Mouse (Mus musculus): ENCODE data around the gene Gm5485. TPM values are rescaled to one million over a fixed set of nuclear protein-coding genes. Genes with fewer than 3 reads are reported as not detected.
A peak's percentile ranks its signal among the peaks of the same experiment; 100 is the strongest.

Gm5485 gene
- total RNA-seq (2021) (not detected), polyA plus RNA-seq (2012; rRNA removed) (not detected in 2 replicates)
- long read RNA-seq: 0 reads

DNA sequence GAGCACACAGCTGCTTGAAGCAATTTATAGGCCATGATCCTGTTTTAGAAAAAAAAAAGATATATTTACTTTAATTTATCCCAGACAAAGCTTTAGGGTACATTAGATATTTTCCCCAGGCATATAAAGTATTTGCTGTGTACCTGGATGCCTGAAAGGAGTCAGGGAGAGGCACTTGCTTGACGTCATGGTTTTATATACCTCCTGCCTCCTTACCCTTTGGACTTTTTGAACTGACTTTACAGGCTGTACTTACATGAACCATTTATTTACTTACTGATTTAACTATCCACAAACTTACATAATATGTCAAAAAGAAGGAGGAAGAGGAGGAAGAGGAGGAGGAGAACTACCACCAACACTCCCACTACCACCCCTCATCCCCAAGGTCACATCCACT, at the start of gene Gm5485:
Gene Gm5485 (minus strand): TSS at position 171 of the 400 bp plus-strand sequence.
- DNase-seq: no peak

DNA sequence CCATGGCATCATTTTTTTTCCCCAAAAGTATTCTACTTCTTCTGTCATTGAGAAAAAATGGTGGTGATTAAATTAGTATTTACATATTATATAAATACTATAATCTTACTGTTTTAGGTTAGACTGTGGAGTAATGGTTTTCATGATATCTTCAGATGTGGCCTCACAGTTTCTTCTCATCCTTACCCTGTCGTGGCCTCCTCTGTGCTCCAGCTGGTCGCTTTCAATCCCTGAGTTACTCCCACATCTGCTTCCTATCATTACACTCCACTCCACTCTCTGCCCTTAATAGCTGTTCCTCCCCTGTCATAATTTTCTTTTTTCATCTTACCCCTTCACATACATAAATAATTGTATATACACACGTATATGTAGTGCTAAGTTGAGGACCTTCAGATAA, 41.0 kb upstream of the Gm5485 start:
- no peak for DNase-seq

GRCm38 (mm10) chr16:48446161-48446925, 34.1 kb upstream of the Gm5485 start:
- DNase-seq: no peak

DNA sequence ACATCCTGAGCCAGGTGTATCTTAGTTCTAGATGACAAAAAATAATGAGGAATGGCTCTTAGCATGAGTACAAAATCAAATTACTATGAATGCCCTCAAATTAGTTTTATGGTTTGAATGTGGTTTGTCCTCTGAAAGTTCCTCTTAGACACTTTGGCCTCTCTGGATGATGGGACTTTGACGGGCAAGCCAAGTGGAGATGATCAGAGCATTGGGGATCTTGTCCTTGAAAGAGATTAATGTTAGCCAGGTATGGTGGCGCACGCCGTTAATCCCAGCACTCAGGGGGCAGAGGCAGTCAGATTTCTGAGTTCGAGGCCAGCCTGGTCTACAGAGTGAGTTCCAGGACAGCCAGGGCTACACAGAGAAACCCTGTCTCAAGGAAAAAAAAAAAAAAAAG, 32.4 kb upstream of the Gm5485 start:
- no peak for DNase-seq

GRCm38 (mm10) chr16:48437476-48437875, 25.3 kb upstream of the Gm5485 start:
- DNase-seq: no peak

- DNase-seq: no peak
Observed at GRCm38 (mm10) chr16:48435454-48435853, 23.2 kb upstream of the Gm5485 start.

- no peak for DNase-seq
Observed at GRCm38 (mm10) chr16:48431027-48431426, 18.8 kb upstream of the Gm5485 start, which contains the start of gene Morc1. TSS of gene Morc1 (plus strand) at chr16:48431237.

GRCm38 (mm10) chr16:48429427-48429826, 17.2 kb upstream of the Gm5485 start:
- DNase-seq: no peak

DNA sequence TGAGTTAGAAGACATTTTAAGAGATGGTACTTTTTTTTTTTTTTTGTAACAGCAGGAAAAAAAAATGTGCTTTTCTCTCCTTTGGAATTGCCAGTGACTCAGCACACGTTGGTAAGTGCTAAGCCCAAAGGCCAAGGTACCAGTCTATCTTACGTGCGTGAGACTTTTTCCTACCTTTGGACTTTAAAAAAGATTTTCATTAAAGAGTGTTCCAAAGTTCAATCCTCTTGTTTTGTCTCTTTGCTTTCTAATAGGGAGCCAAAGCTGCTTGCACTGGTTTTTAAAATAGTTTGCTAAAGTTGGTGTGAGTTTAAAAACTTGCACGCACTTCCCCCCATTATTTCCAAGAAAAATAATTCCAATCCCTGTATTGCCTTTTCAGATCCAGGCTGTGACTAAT, 11.9 kb upstream of the Gm5485 start:
- peak; percentile 15 for DNase-seq

DNA sequence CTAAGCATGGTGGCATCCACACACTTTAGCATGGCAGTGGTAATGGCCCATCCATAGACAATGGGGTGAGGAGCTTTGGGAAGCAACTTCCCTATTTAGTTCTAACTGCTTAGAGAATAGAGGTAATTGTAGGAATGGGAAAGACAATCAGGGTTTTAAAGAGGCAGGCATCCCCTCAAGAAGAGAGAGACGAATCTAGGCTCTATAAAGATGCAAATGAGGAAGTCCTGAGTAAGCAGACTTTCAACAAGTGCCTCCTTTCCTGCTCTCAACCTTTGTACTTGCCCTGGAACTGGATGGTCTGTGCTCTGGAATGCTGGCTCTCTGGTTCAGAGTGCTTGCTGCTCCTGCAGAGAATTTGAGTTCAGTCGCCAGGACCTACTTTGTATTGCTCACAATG, 10.3 kb upstream of the Gm5485 start:
- DNase-seq: no peak

GRCm38 (mm10) chr16:48419035-48419434, 6.8 kb upstream of the Gm5485 start:
- DNase-seq: no peak

DNA sequence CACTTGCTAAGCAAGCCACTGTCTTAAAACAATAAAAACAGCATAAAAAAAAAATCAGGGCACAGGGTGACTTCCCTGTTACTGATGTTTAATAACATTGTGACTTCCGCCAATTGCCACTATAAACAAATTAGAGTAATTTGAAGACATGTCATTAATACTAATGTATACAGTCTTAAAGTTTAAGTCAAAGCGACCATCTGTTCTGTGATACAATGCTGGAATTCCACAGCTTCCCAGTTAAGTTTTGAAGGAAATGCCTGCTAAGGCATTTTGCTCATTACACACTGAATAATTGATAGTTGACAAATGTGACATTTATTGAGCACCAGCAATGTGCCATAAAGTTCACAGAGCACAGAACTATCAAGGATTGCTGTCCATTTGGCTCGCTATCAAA, 6.3 kb upstream of the Gm5485 start:
- DNase-seq: no peak

DNA sequence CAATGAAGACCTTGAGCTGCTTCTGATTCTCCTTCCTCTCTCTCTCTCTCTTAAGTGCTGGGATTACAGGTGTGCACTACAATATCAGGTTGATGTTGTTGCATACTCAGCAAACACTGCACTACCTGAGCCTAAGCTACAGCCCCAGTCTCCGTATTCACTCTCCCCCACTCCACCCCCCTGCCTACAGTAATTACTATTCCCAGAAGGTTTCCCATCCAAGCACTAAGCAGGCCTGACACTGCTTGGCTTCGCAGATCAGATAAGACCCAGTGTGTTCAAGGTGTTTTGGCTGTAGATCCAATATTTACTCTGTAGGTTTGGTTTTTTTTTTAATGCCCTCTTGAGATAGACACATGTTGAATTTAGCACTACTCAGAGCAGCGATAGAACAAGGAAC, 2.1 kb downstream of the Gm5485 start:
- DNase-seq: no peak

DNA sequence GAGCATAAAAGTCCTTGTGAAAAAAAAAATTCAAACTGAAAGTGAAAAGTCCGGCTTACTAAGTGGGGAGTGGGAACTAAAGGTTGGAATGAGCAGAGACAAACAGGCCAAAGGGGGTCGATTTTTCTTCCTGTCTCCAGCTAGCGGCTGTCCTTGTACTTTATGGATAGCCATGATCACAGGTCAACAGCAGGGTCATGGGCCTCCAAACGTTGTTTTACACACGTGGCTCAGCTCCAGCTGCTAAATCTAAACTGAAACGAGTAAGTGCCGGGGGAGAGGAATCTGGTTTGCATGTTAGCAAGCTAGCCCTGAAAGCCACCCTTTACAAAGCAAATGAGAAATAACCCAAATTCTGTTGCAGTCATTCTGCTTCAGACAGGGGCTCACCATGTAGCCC, 2.6 kb downstream of the Gm5485 start:
- DNase-seq: peak; percentile 37

DNA sequence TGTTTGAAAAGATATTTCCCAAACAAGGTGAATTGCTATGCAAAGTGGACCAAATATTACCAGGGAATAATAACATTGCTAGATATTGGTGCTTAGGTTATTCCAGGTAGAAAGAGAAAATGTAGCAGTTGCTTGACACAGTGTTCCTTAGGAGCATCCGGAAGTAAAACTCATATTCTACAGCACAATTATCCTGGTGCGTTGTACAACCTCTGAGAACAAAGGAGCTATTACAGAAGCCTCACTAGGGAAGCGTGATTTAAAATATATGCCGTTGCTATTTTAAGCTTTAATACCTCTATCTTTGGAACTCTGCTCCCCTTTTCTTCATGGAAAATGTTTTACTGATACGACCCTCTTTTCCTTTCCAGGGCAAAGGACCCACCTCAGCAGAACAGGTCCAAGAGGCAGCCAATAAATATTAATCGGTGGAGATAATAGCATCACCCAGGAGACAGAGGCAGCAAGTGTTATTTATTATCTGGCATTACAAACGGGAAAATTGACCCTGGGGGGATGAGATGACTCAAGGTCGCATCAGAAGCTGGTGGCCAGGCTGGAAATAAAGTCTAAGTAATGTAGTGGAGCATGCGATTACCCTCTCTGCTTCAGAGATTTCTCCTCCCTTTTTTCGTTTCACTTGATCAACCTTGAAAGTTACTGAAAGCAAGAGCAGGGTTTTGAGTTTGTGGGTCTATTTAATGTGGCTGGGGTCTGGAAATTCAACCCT, 6.4 kb downstream of the Gm5485 start:
- peak; percentile 47 for DNase-seq

GRCm38 (mm10) chr16:48404009-48404408, 8.2 kb downstream of the Gm5485 start:
- DNase-seq: no peak

- DNase-seq: no peak
Observed at GRCm38 (mm10) chr16:48403423-48403822, 8.8 kb downstream of the Gm5485 start.

- DNase-seq: no peak
Observed at GRCm38 (mm10) chr16:48402963-48403362, 9.3 kb downstream of the Gm5485 start.

- no peak for DNase-seq
Observed at GRCm38 (mm10) chr16:48395278-48395677, 16.9 kb downstream of the Gm5485 start.

- no peak for DNase-seq
Observed at GRCm38 (mm10) chr16:48386982-48387381, 25.2 kb downstream of the Gm5485 start.

DNA sequence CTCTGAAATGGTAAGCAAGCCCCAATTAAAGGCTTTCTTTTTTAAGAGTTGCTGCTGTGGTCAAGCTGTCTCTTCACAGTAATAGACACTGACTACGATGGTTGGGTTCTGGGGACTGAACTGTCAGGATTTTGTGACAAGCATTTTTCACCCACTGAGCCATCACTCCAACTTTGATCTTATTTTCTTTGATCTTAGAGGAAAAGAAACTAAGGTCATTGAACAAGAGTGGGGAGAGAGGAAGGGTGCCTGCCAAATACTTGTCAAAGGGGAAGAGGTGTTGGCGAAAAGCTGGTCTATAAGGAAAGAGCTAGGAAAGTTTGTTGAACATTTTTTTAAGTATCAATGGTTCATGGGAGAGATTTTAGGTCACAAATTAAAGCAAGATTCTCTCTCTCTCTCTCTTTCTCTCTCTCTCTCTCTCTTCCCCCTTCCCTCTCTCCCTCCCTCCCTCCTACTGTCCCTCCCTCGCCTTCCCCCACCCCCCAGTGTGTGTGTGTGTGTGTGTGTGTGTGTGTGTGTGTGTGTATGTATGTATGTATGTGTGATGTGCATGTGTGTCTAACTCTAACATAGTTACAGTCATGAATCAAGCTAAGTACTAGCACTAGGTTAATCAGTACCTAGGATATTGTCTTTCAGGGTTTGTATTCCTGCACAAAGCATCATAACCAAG, 28.5 kb downstream of the Gm5485 start:
- peak; percentile 34 for DNase-seq

DNA sequence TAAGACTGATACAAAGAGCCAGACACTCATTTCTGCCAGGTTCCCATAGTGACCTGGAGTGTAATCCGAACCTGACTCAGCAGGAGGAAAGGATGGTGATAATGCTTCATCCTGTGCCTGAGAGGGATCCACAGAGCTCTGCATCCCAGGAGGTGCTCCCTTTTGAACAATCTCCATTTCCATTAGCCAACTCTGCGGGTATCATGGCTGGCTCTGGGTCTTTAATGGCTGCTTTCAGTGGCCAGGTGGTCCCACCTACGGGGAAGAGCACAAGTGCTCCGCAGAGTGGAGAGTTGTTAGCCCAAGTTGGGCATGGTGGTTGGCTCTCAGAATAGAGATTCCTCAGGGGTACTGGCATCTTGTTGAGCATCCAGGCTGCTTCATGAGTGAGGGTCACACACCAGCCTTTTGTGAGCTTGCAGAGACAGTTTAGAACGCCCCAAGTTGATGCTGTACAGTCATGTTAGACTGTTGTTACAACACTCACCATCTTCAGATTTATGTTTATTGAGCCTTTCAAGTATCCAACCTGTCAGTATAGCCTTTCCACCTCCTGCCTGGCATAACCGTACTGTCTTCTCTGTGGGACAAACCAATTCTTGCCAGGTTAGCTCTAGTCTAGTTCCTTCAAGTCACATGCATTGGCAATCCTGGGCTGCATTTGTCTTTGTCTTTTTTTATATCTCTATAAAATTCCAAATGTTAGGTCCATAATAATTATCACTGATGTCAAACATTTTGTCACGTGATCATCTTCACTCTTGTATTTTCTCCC, 38.3 kb downstream of the Gm5485 start:
- no peak for DNase-seq

All from adrenal gland, adult 2 months (tissue).